Mouse (Mus musculus) lung, postnatal 0 days (tissue): ENCODE measurements around the gene Msn.
A peak's percentile ranks its signal among the peaks of the same experiment; 100 is the strongest.

ENCODE experiments used
- CTCF ChIP-seq: IDR thresholded peaks from 2 replicates; pipeline ENCODE4 v1.5.1; 2016; ENCODE audit warnings: antibody characterized with exemption, mild to moderate bottlenecking
- EP300 ChIP-seq: IDR thresholded peaks from 2 replicates; pipeline ENCODE4 v1.6.1; 2016; ENCODE audit warnings: antibody characterized with exemption, mild to moderate bottlenecking, control low read depth

- TF ChIP-seq CTCF (no peak), EP300 (peak; percentile 10; the same call in 1 of the 2 replicates)
Observed at GRCm38 (mm10) chrX:96096513-96097210, 820 bp downstream of the Msn start.
